Mouse (Mus musculus): ENCODE data around the gene B230217C12Rik. TPM values are rescaled to one million over a fixed set of nuclear protein-coding genes. Genes with fewer than 3 reads are reported as not detected.

The B230217C12Rik gene
- polyA plus RNA-seq, 2 experiments = 0.60 to 0.63 TPM

- no peak overlapping the region for H3K9ac ChIP-seq (replicated peaks)
- no peak overlapping the region for H3K27ac ChIP-seq
- WGBS (ENCODE audit: insufficient replicate concordance) = 12% methylated on average over 7 of the region's 7 CpGs
- no peak for TF ChIP-seq CTCF (IDR thresholded peaks at IDR 0.05; ENCODE audit: low read depth)
- no peak for TF ChIP-seq EP300 (IDR thresholded peaks at IDR 0.05; ENCODE audit: low read depth)
- ATAC-seq (ENCODE audit: insufficient read depth) = no peak; the same call in 1 of the 2 replicates
- H3K4me3 ChIP-seq (ENCODE audit: insufficient read depth in 1 of 2, low read depth in 2 of 2, low read length in 2 of 2) = no peak overlapping the region
- H3K27me3 ChIP-seq (ENCODE audit: control insufficient read depth, insufficient read depth, low read length) = no peaks in the 10 kb centered on the region
- H3K4me1 ChIP-seq (replicated peaks; ENCODE audit: control insufficient read depth in 2 of 2, insufficient read depth in 2 of 2, low read length in 1 of 2) = peaks cover 3 to 13% of the 10 kb centered on the region in 2 experiments; a peak in 3 of 4 replicates
- DNase-seq (ENCODE audit: low read depth in 3 of 3, low spot score in 3 of 3) = no peak
- peaks cover 5% of the 10 kb centered on the region for H3K36me3 ChIP-seq (replicated peaks; ENCODE audit: control insufficient read depth, insufficient read depth, low read depth)
- no peaks in the 10 kb centered on the region for H3K9me3 ChIP-seq (ENCODE audit: control insufficient read depth, low read length)
- no peak overlapping the region for H3K4me2 ChIP-seq (ENCODE audit: low read depth)
Observed at GRCm38 (mm10) chr11:97837641-97838149, 2.9 kb upstream of the B230217C12Rik start.

GRCm38 (mm10) chr11:97838779-97839440, 1.7 kb upstream of the B230217C12Rik start:
- WGBS (ENCODE audit: insufficient replicate concordance) = 53% methylated on average over 10 of the region's 10 CpGs
- Histone ChIP-seq H3K27me3 (ENCODE audit: control insufficient read depth, insufficient read depth, low read length) (no peaks in the 10 kb centered on the region), H3K27ac (no peak overlapping the region), H3K36me3 (replicated peaks; ENCODE audit: control insufficient read depth, insufficient read depth, low read depth) (peaks cover 5% of the 10 kb centered on the region), H3K4me1 (replicated peaks; ENCODE audit: control insufficient read depth in 2 of 2, insufficient read depth in 2 of 2, low read length in 1 of 2) (peaks cover 3 to 13% of the 10 kb centered on the region in 2 experiments; a peak in 3 of 4 replicates), H3K4me2 (ENCODE audit: low read depth) (no peak overlapping the region), H3K9me3 (ENCODE audit: control insufficient read depth, low read length) (no peaks in the 10 kb centered on the region), H3K4me3 (ENCODE audit: insufficient read depth in 1 of 2, low read depth in 2 of 2, low read length in 2 of 2) (no peak overlapping the region), H3K9ac (replicated peaks) (no peak overlapping the region)
- TF ChIP-seq CTCF (IDR thresholded peaks at IDR 0.05; ENCODE audit: low read depth) (no peak), EP300 (IDR thresholded peaks at IDR 0.05; ENCODE audit: low read depth) (no peak)
- ATAC-seq (ENCODE audit: insufficient read depth) (no peak), DNase-seq (ENCODE audit: low read depth in 3 of 3, low spot score in 3 of 3) (no peak)

- no peak overlapping the region for H3K9ac ChIP-seq (replicated peaks)
- 67% methylated on average over 11 of the region's 11 CpGs for WGBS (ENCODE audit: insufficient replicate concordance)
- H3K27me3 ChIP-seq (ENCODE audit: control insufficient read depth, insufficient read depth, low read length) = no peaks in the 10 kb centered on the region
- H3K4me2 ChIP-seq (ENCODE audit: low read depth) = no peak overlapping the region
- no peak overlapping the region for H3K27ac ChIP-seq
- ATAC-seq (ENCODE audit: insufficient read depth) (no peak), DNase-seq (ENCODE audit: low read depth in 3 of 3, low spot score in 3 of 3) (no peak)
- H3K9me3 ChIP-seq (ENCODE audit: control insufficient read depth, low read length) = no peaks in the 10 kb centered on the region
- no peak overlapping the region for H3K4me3 ChIP-seq (ENCODE audit: insufficient read depth in 1 of 2, low read depth in 2 of 2, low read length in 2 of 2)
- H3K36me3 ChIP-seq (replicated peaks; ENCODE audit: control insufficient read depth, insufficient read depth, low read depth) = no peaks in the 10 kb centered on the region; the same call in 1 of the 2 replicates
- H3K4me1 ChIP-seq (replicated peaks; ENCODE audit: control insufficient read depth in 2 of 2, insufficient read depth in 2 of 2, low read length in 1 of 2) = peaks cover 3 to 13% of the 10 kb centered on the region in 2 experiments; a peak in 3 of 4 replicates
- no peak for TF ChIP-seq CTCF (IDR thresholded peaks at IDR 0.05; ENCODE audit: low read depth)
- no peak for TF ChIP-seq EP300 (IDR thresholded peaks at IDR 0.05; ENCODE audit: low read depth)
Observed at GRCm38 (mm10) chr11:97839441-97840134, 992 bp upstream of the B230217C12Rik start.

- Histone ChIP-seq H3K4me3 (ENCODE audit: insufficient read depth in 1 of 2, low read depth in 2 of 2, low read length in 2 of 2) (no peak overlapping the region), H3K27me3 (ENCODE audit: control insufficient read depth, insufficient read depth, low read length) (no peaks in the 10 kb centered on the region), H3K9ac (replicated peaks) (no peak overlapping the region), H3K36me3 (replicated peaks; ENCODE audit: control insufficient read depth, insufficient read depth, low read depth) (no peaks in the 10 kb centered on the region; the same call in 1 of the 2 replicates), H3K4me1 (replicated peaks; ENCODE audit: control insufficient read depth in 2 of 2, insufficient read depth in 2 of 2, low read length in 1 of 2) (peaks cover 3 to 13% of the 10 kb centered on the region in 2 experiments; a peak in 3 of 4 replicates), H3K4me2 (ENCODE audit: low read depth) (peak overlapping the region; percentile 77), H3K9me3 (ENCODE audit: control insufficient read depth, low read length) (no peaks in the 10 kb centered on the region), H3K27ac (no peak overlapping the region)
- DNase-seq (ENCODE audit: low read depth in 3 of 3, low spot score in 3 of 3) (no peak), ATAC-seq (ENCODE audit: insufficient read depth) (no peak)
- no peak for TF ChIP-seq EP300 (IDR thresholded peaks at IDR 0.05; ENCODE audit: low read depth)
- TF ChIP-seq CTCF (IDR thresholded peaks at IDR 0.05; ENCODE audit: low read depth) = no peak
- 74% methylated on average over 2 of the region's 2 CpGs for WGBS (ENCODE audit: insufficient replicate concordance)
Observed at GRCm38 (mm10) chr11:97840135-97840490, 467 bp upstream of the B230217C12Rik start.
